Mouse (Mus musculus) embryonic facial prominence, embryonic 12.5 days (tissue): Measurements from ENCODE around the gene B230118H07Rik. TPM values are rescaled to one million over a fixed set of nuclear protein-coding genes. Genes with fewer than 3 reads are reported as not detected.
A peak's percentile ranks its signal among the peaks of the same experiment; 100 is the strongest.

Experiments used
- ATAC-seq: fragments of 200-750 bp; cut with Nextera tagmentation; 2 replicates; pipeline ENCODE4 v1.8.0; 2017; ENCODE audit not compliant: insufficient number of reproducible peaks, insufficient read depth, low FRiP score, low TSS enrichment
- H3K27ac ChIP-seq: fragments of 300-500 bp; sonication (generic); 2 replicates; pipeline ENCODE4 v1.5.1; 2016; ENCODE audit warnings: mild to moderate bottlenecking
- H3K27me3 ChIP-seq: fragments of 300-500 bp; sonication (generic); 2 replicates; pipeline ENCODE4 v1.6.1; 2016; ENCODE audit warnings: mild to moderate bottlenecking, moderate library complexity
- H3K36me3 ChIP-seq: fragments of 300-500 bp; sonication (generic); 2 replicates; pipeline ENCODE4 v1.6.1; 2016; ENCODE audit warnings: mild to moderate bottlenecking
- H3K4me1 ChIP-seq: fragments of 300-500 bp; sonication (generic); 2 replicates; pipeline ENCODE4 v1.6.1; 2016
- H3K4me2 ChIP-seq: fragments of 300-500 bp; sonication (generic); replicated peaks from 2 replicates; pipeline ENCODE4 v1.6.1; 2016; ENCODE audit warnings: mild to moderate bottlenecking, moderate library complexity
- H3K4me3 ChIP-seq: fragments of 300-500 bp; sonication (generic); 2 replicates; pipeline ENCODE4 v1.5.1; 2016; ENCODE audit warnings: mild to moderate bottlenecking
- H3K9ac ChIP-seq: fragments of 300-500 bp; sonication (generic); 2 replicates; pipeline ENCODE4 v1.6.1; 2016; ENCODE audit warnings: mild to moderate bottlenecking, moderate library complexity
- H3K9me3 ChIP-seq: fragments of 300-500 bp; sonication (generic); 2 replicates; pipeline ENCODE4 v1.6.1; 2016; ENCODE audit warnings: mild to moderate bottlenecking, moderate library complexity
- WGBS: fragments of 180-500 bp; shearing (Covaris S2); methylation state at CpG from one replicate; pipeline ENCODE4 v1.1.7; 2016; 5-methylcytosine and 5-hydroxymethylcytosine counted together
- polyA plus RNA-seq: library from polyadenylated mRNA; unstranded; fragments of >200 nt; fragmentation: Nextera tagmentation; extraction: Ambion mirVana; gene quantifications from 2 replicates; pipeline ENCODE4 v1.2.1, GENCODE M21; 2016

The B230118H07Rik gene
- polyA plus RNA-seq: 59.3 and 59.9 TPM in 2 replicates

GRCm38 (mm10) chr2:101649114-101649671 is at the start of gene B230118H07Rik, which contains the start of gene Rag1:
TSS of gene B230118H07Rik (minus strand) at chr2:101649532.
TSS of gene Rag1 (minus strand) at chr2:101649501.
- 20% methylated on average over 8 of the region's 8 CpGs for WGBS
- Histone ChIP-seq H3K27ac (peak within 1 kb of the TSS; percentile 17), H3K9ac (no peak within 1 kb of the TSS), H3K4me2 (peak within 1 kb of the TSS; percentile 27), H3K27me3 (no peaks in the 10 kb centered on the region), H3K36me3 (no peaks in the 10 kb centered on the region), H3K4me1 (peaks cover 11% of the 10 kb centered on the region; the same call in 1 of the 2 replicates), H3K9me3 (no peaks in the 10 kb centered on the region), H3K4me3 (no peak within 1 kb of the TSS)
- 0 out of 2 replicates have a peak, but pooled peaks have one; percentile 56 for ATAC-seq

GRCm38 (mm10) chr2:101695584-101695983 is 46.3 kb upstream of the B230118H07Rik start:
- H3K9ac ChIP-seq: no peak overlapping the region
- H3K27me3 ChIP-seq: no peaks in the 10 kb centered on the region
- no peak for ATAC-seq
- H3K27ac ChIP-seq: no peak overlapping the region
- 88% methylated on average over 7 of the region's 7 CpGs for WGBS
- H3K4me2 ChIP-seq: no peak overlapping the region
- peaks cover 43% of the 10 kb centered on the region for H3K36me3 ChIP-seq
- no peak overlapping the region for H3K4me3 ChIP-seq
- H3K4me1 ChIP-seq: no peaks in the 10 kb centered on the region
- H3K9me3 ChIP-seq: no peaks in the 10 kb centered on the region

GRCm38 (mm10) chr2:101693577-101694215 is 44.4 kb upstream of the B230118H07Rik start:
- H3K27ac ChIP-seq: no peak overlapping the region
- H3K27me3 ChIP-seq: no peaks in the 10 kb centered on the region
- no peaks in the 10 kb centered on the region for H3K9me3 ChIP-seq
- no peak overlapping the region for H3K9ac ChIP-seq
- no peak overlapping the region for H3K4me2 ChIP-seq
- H3K4me3 ChIP-seq: no peak overlapping the region
- ATAC-seq: no peak
- 65% methylated on average over 5 of the region's 5 CpGs for WGBS
- peaks cover 51% of the 10 kb centered on the region for H3K36me3 ChIP-seq
- no peaks in the 10 kb centered on the region for H3K4me1 ChIP-seq

- H3K9me3 ChIP-seq: no peaks in the 10 kb centered on the region
- H3K4me1 ChIP-seq: no peaks in the 10 kb centered on the region
- H3K27ac ChIP-seq: no peak overlapping the region
- H3K36me3 ChIP-seq: peaks cover 51% of the 10 kb centered on the region
- no peak overlapping the region for H3K4me2 ChIP-seq
- WGBS: 78% methylated on average over 4 of the region's 4 CpGs
- no peak overlapping the region for H3K9ac ChIP-seq
- no peak overlapping the region for H3K4me3 ChIP-seq
- ATAC-seq: no peak
- H3K27me3 ChIP-seq: no peaks in the 10 kb centered on the region
Measured at GRCm38 (mm10) chr2:101693043-101693442, 43.7 kb upstream of the B230118H07Rik start.

- ATAC-seq: no peak
- Histone ChIP-seq H3K4me1 (no peaks in the 10 kb centered on the region), H3K9ac (no peak overlapping the region), H3K27me3 (no peaks in the 10 kb centered on the region), H3K27ac (no peak overlapping the region), H3K36me3 (peaks cover 56% of the 10 kb centered on the region), H3K4me3 (no peak overlapping the region), H3K9me3 (no peaks in the 10 kb centered on the region), H3K4me2 (no peak overlapping the region)
- WGBS: 94% methylated on average over 9 of the region's 9 CpGs
Measured at GRCm38 (mm10) chr2:101690252-101690827, 41.0 kb upstream of the B230118H07Rik start.

- H3K4me1 ChIP-seq: no peaks in the 10 kb centered on the region
- no peak overlapping the region for H3K27ac ChIP-seq
- 93% methylated on average over 5 of the region's 5 CpGs for WGBS
- H3K27me3 ChIP-seq: no peaks in the 10 kb centered on the region
- H3K4me2 ChIP-seq: no peak overlapping the region
- no peak for ATAC-seq
- H3K4me3 ChIP-seq: no peak overlapping the region
- no peak overlapping the region for H3K9ac ChIP-seq
- H3K36me3 ChIP-seq: peaks cover 61% of the 10 kb centered on the region
- no peaks in the 10 kb centered on the region for H3K9me3 ChIP-seq
Measured at GRCm38 (mm10) chr2:101688011-101688410, 38.7 kb upstream of the B230118H07Rik start.

GRCm38 (mm10) chr2:101684421-101684820 is 35.1 kb upstream of the B230118H07Rik start:
- Histone ChIP-seq H3K36me3 (peaks cover 42% of the 10 kb centered on the region), H3K4me2 (no peak overlapping the region), H3K9me3 (no peaks in the 10 kb centered on the region), H3K27me3 (no peaks in the 10 kb centered on the region), H3K27ac (no peak overlapping the region), H3K4me3 (no peak overlapping the region), H3K4me1 (peaks cover 2% of the 10 kb centered on the region; the same call in 1 of the 2 replicates), H3K9ac (no peak overlapping the region)
- no peak for ATAC-seq
- 92% methylated on average over 12 of the region's 12 CpGs for WGBS

- peak overlapping the region; percentile 92 for H3K9ac ChIP-seq
- H3K4me3 ChIP-seq: peak overlapping the region; percentile 99
- H3K9me3 ChIP-seq: no peaks in the 10 kb centered on the region
- H3K27me3 ChIP-seq: no peaks in the 10 kb centered on the region
- ATAC-seq: no peak; the same call in 1 of the 2 replicates
- H3K27ac ChIP-seq: no peak overlapping the region
- H3K36me3 ChIP-seq: peaks cover 4% of the 10 kb centered on the region; the same call in 1 of the 2 replicates
- H3K4me2 ChIP-seq: peak overlapping the region; percentile 75
- 2% methylated on average over 15 of the region's 15 CpGs for WGBS
- peaks cover 5% of the 10 kb centered on the region; the same call in 1 of the 2 replicates for H3K4me1 ChIP-seq
Measured at GRCm38 (mm10) chr2:101679164-101679784, 29.9 kb upstream of the B230118H07Rik start.

GRCm38 (mm10) chr2:101678236-101679021 is 29.1 kb upstream of the B230118H07Rik start, which contains the start of gene Traf6:
TSS of gene Traf6 (plus strand) at chr2:101678429.
- WGBS: under 1% methylated on average over 63 of the region's 68 CpGs
- H3K4me2 ChIP-seq: peak within 1 kb of the TSS; percentile 75
- H3K27ac ChIP-seq: 0 out of 2 replicates have a peak within 1 kb of the TSS, but pooled peaks have one; percentile 30

GRCm38 (mm10) chr2:101673547-101673946 is 24.2 kb upstream of the B230118H07Rik start:
- H3K36me3 ChIP-seq: no peaks in the 10 kb centered on the region
- no peak for ATAC-seq
- H3K9me3 ChIP-seq: no peaks in the 10 kb centered on the region
- no peaks in the 10 kb centered on the region for H3K27me3 ChIP-seq
- H3K4me1 ChIP-seq: no peaks in the 10 kb centered on the region
- H3K27ac ChIP-seq: no peak overlapping the region
- H3K4me2 ChIP-seq: no peak overlapping the region
- H3K4me3 ChIP-seq: no peak overlapping the region
- WGBS: 81% methylated on average over 3 of the region's 3 CpGs
- H3K9ac ChIP-seq: no peak overlapping the region

More at GRCm38 (mm10) chr2:101678236-101679021, 29.1 kb upstream of the B230118H07Rik start, which contains the start of gene Traf6:
- peak within 1 kb of the TSS; percentile 99 for H3K4me3 ChIP-seq
- peaks cover 3% of the 10 kb centered on the region; the same call in 1 of the 2 replicates for H3K36me3 ChIP-seq
- H3K9me3 ChIP-seq: no peaks in the 10 kb centered on the region
- H3K27me3 ChIP-seq: no peaks in the 10 kb centered on the region
- peak within 1 kb of the TSS; percentile 92 for H3K9ac ChIP-seq
- peaks cover 5% of the 10 kb centered on the region; the same call in 1 of the 2 replicates for H3K4me1 ChIP-seq
- peak; percentile 85 for ATAC-seq

- H3K9me3 ChIP-seq: no peaks in the 10 kb centered on the region
- H3K4me2 ChIP-seq: no peak overlapping the region
- ATAC-seq: no peak
- H3K4me1 ChIP-seq: 0 out of 2 replicates have a peak, but pooled peaks cover 5% of the 10 kb centered on the region
- H3K27ac ChIP-seq: no peak overlapping the region
- no peak overlapping the region for H3K9ac ChIP-seq
- WGBS: 90% methylated on average over 3 of the region's 3 CpGs
- H3K4me3 ChIP-seq: no peak overlapping the region
- no peaks in the 10 kb centered on the region for H3K36me3 ChIP-seq
- H3K27me3 ChIP-seq: no peaks in the 10 kb centered on the region
Measured at GRCm38 (mm10) chr2:101668751-101669150, 19.4 kb upstream of the B230118H07Rik start.
